Mouse (Mus musculus): Measurements from ENCODE around the gene Pkhd1. TPM values are rescaled to one million over a fixed set of nuclear protein-coding genes. Genes with fewer than 3 reads are reported as not detected.

The Pkhd1 gene
- under 1 TPM; 0.02 to 0.05 TPM for total RNA-seq (2021)

GRCm38 (mm10) chr1:20617849-20618530, at the start of gene Pkhd1:
Pkhd1 (minus strand) TSS chr1:20618064.
- DNase-seq (ENCODE audit: extremely low spot score in 1 of 2, low spot score in 1 of 2) = no peak

- no peak for DNase-seq (ENCODE audit: extremely low spot score in 1 of 2, low spot score in 1 of 2)
Observed at GRCm38 (mm10) chr1:20667567-20667966, 49.7 kb upstream of the Pkhd1 start.

- no peak for DNase-seq (ENCODE audit: extremely low spot score in 1 of 2, low spot score in 1 of 2)
Observed at GRCm38 (mm10) chr1:20666233-20666632, 48.4 kb upstream of the Pkhd1 start.

- DNase-seq (ENCODE audit: extremely low spot score in 1 of 2, low spot score in 1 of 2) = no peak
Observed at GRCm38 (mm10) chr1:20655085-20655484, 37.2 kb upstream of the Pkhd1 start.

GRCm38 (mm10) chr1:20653513-20654506, 35.9 kb upstream of the Pkhd1 start:
- DNase-seq (ENCODE audit: extremely low spot score in 1 of 2, low spot score in 1 of 2) = no peak

GRCm38 (mm10) chr1:20634856-20635255, 17.0 kb upstream of the Pkhd1 start:
- DNase-seq (ENCODE audit: extremely low spot score in 1 of 2, low spot score in 1 of 2) = no peak

- DNase-seq (ENCODE audit: extremely low spot score in 1 of 2, low spot score in 1 of 2) = no peak
Observed at GRCm38 (mm10) chr1:20633276-20633869, 15.5 kb upstream of the Pkhd1 start.

GRCm38 (mm10) chr1:20624564-20624963, 6.7 kb upstream of the Pkhd1 start:
- DNase-seq (ENCODE audit: extremely low spot score in 1 of 2, low spot score in 1 of 2) = no peak

- no peak for DNase-seq (ENCODE audit: extremely low spot score in 1 of 2, low spot score in 1 of 2)
Observed at GRCm38 (mm10) chr1:20623375-20623774, 5.5 kb upstream of the Pkhd1 start.

GRCm38 (mm10) chr1:20620611-20621010, 2.7 kb upstream of the Pkhd1 start:
- no peak for DNase-seq (ENCODE audit: extremely low spot score in 1 of 2, low spot score in 1 of 2)

- no peak for DNase-seq (ENCODE audit: extremely low spot score in 1 of 2, low spot score in 1 of 2)
Observed at GRCm38 (mm10) chr1:20619363-20619762, 1.5 kb upstream of the Pkhd1 start.

GRCm38 (mm10) chr1:20612643-20613042, 5.2 kb downstream of the Pkhd1 start:
- DNase-seq (ENCODE audit: extremely low spot score in 1 of 2, low spot score in 1 of 2) = peak; percentile 34 to 68

GRCm38 (mm10) chr1:20605489-20605888, 12.4 kb downstream of the Pkhd1 start:
- no peak for DNase-seq (ENCODE audit: extremely low spot score in 1 of 2, low spot score in 1 of 2)

GRCm38 (mm10) chr1:20590488-20590887, 27.4 kb downstream of the Pkhd1 start:
- DNase-seq (ENCODE audit: extremely low spot score in 1 of 2, low spot score in 1 of 2) = no peak

GRCm38 (mm10) chr1:20571469-20571868, 46.4 kb downstream of the Pkhd1 start:
- DNase-seq (ENCODE audit: extremely low spot score in 1 of 2, low spot score in 1 of 2) = no peak

GRCm38 (mm10) chr1:20569430-20569829, 48.4 kb downstream of the Pkhd1 start:
- DNase-seq (ENCODE audit: extremely low spot score in 1 of 2, low spot score in 1 of 2) = no peak

- DNase-seq (ENCODE audit: extremely low spot score in 1 of 2, low spot score in 1 of 2) = no peak
Observed at GRCm38 (mm10) chr1:20558443-20558842, 59.4 kb downstream of the Pkhd1 start.

- DNase-seq (ENCODE audit: extremely low spot score in 1 of 2, low spot score in 1 of 2) = peak; percentile 31 to 55
Observed at GRCm38 (mm10) chr1:20554398-20554797, 63.5 kb downstream of the Pkhd1 start.

- no peak for DNase-seq (ENCODE audit: extremely low spot score in 1 of 2, low spot score in 1 of 2)
Observed at GRCm38 (mm10) chr1:20551334-20551733, 66.5 kb downstream of the Pkhd1 start.

- DNase-seq (ENCODE audit: extremely low spot score in 1 of 2, low spot score in 1 of 2) = no peak
Observed at GRCm38 (mm10) chr1:20544526-20544925, 73.3 kb downstream of the Pkhd1 start.

All from layer of hippocampus, postnatal 25 days (tissue).